Mouse (Mus musculus) heart, embryonic 11.5 days (tissue): ENCODE results near the gene Apbb2. TPM values are rescaled to one million over a fixed set of nuclear protein-coding genes. Genes with fewer than 3 reads are reported as not detected.
A peak's percentile ranks its signal among the peaks of the same experiment; 100 is the strongest.

Experiments
- ATAC-seq: fragments of 200-750 bp; cut with Nextera tagmentation; replicated peaks from 2 replicates; pipeline ENCODE4 v1.8.0; 2017; ENCODE audit warnings: moderate library complexity; ENCODE audit not compliant: insufficient number of reproducible peaks, low FRiP score, low TSS enrichment
- H3K27ac ChIP-seq: fragments of 300-500 bp; sonication (generic); 2 replicates; pipeline ENCODE4 v1.5.1; 2014; ENCODE audit warnings: mild to moderate bottlenecking, low read depth, low read length
- H3K27me3 ChIP-seq: fragments of 300-500 bp; sonication (generic); 2 replicates; pipeline ENCODE4 v1.6.1; 2014; ENCODE audit warnings: mild to moderate bottlenecking, low read length, mixed read lengths; ENCODE audit not compliant: control insufficient read depth, insufficient read depth
- H3K36me3 ChIP-seq: fragments of 300-500 bp; sonication (generic); 2 replicates; pipeline ENCODE4 v1.6.1; 2014; ENCODE audit warnings: mild to moderate bottlenecking, low read length, moderate library complexity, mixed read lengths; ENCODE audit not compliant: control insufficient read depth, insufficient read depth
- H3K4me1 ChIP-seq: fragments of 300-500 bp; sonication (generic); 2 replicates; pipeline ENCODE4 v1.6.1; 2014; ENCODE audit warnings: low read length; ENCODE audit not compliant: control insufficient read depth, insufficient read depth
- H3K4me2 ChIP-seq: fragments of 300-500 bp; sonication (generic); 2 replicates; pipeline ENCODE4 v1.6.1; 2014; ENCODE audit warnings: mild to moderate bottlenecking, moderate library complexity
- H3K4me3 ChIP-seq: fragments of 300-500 bp; sonication (generic); 2 replicates; pipeline ENCODE4 v1.5.1; 2014; ENCODE audit warnings: low read depth, low read length
- H3K9ac ChIP-seq: fragments of 300-500 bp; sonication (generic); 2 replicates; pipeline ENCODE4 v1.6.1; 2014; ENCODE audit warnings: mild to moderate bottlenecking, low read depth, low read length, moderate library complexity
- H3K9me3 ChIP-seq: fragments of 300-500 bp; sonication (generic); replicated peaks from 2 replicates; pipeline ENCODE4 v1.6.1; 2016; ENCODE audit warnings: low read length; ENCODE audit not compliant: control insufficient read depth
- WGBS: fragments of 180-500 bp; shearing (Covaris S2); extraction: QIAGEN DNeasy Blood & Tissue Kit; methylation state at CpG from one replicate; pipeline ENCODE4 v1.1.7; 2014; ENCODE audit not compliant: insufficient replicate concordance; 5-methylcytosine and 5-hydroxymethylcytosine counted together
- polyA plus RNA-seq: library from polyadenylated mRNA; unstranded; fragments of >200 nt; fragmentation: Nextera tagmentation; extraction: Ambion mirVana; gene quantifications from 2 replicates; pipeline ENCODE4 v1.2.1, GENCODE M21; 2014

Apbb2 gene
- polyA plus RNA-seq, 1 experiment from 2014 or later: 25.9 TPM

- peaks cover 17% of the 10 kb centered on the region for H3K4me1 ChIP-seq
- no peak overlapping the region for H3K9ac ChIP-seq
- H3K27ac ChIP-seq: no peak overlapping the region
- no peak overlapping the region for H3K4me2 ChIP-seq
- H3K4me3 ChIP-seq: no peak overlapping the region
- H3K9me3 ChIP-seq: no peaks in the 10 kb centered on the region
- no peak for ATAC-seq
- H3K27me3 ChIP-seq: no peaks in the 10 kb centered on the region
- H3K36me3 ChIP-seq: no peaks in the 10 kb centered on the region
- 80% methylated on average over 7 of the region's 7 CpGs for WGBS
Measured at GRCm38 (mm10) chr5:66529631-66530030, 89.0 kb downstream of the Apbb2 start.

GRCm38 (mm10) chr5:66528567-66528966 is 90.0 kb downstream of the Apbb2 start:
- no peaks in the 10 kb centered on the region for H3K9me3 ChIP-seq
- H3K27ac ChIP-seq: peak overlapping the region; percentile 52
- 0 out of 2 replicates have a peak overlapping the region, but pooled peaks have one; percentile 3 for H3K9ac ChIP-seq
- no peak overlapping the region for H3K4me2 ChIP-seq
- H3K4me1 ChIP-seq: peaks cover 22% of the 10 kb centered on the region
- no peaks in the 10 kb centered on the region for H3K36me3 ChIP-seq
- H3K27me3 ChIP-seq: no peaks in the 10 kb centered on the region
- WGBS: 36% methylated on average over 7 of the region's 7 CpGs
- no peak for ATAC-seq
- H3K4me3 ChIP-seq: no peak overlapping the region

GRCm38 (mm10) chr5:66527090-66527489 is 91.5 kb downstream of the Apbb2 start:
- peaks cover 20% of the 10 kb centered on the region for H3K4me1 ChIP-seq
- H3K27ac ChIP-seq: no peak overlapping the region
- no peaks in the 10 kb centered on the region for H3K27me3 ChIP-seq
- no peak overlapping the region for H3K4me3 ChIP-seq
- H3K4me2 ChIP-seq: no peak overlapping the region
- WGBS: 74% methylated on average over 8 of the region's 8 CpGs
- ATAC-seq: no peak
- H3K9me3 ChIP-seq: no peaks in the 10 kb centered on the region
- no peak overlapping the region for H3K9ac ChIP-seq
- no peaks in the 10 kb centered on the region for H3K36me3 ChIP-seq

GRCm38 (mm10) chr5:66525002-66525401 is 93.6 kb downstream of the Apbb2 start:
- H3K9ac ChIP-seq: no peak overlapping the region
- peaks cover 14% of the 10 kb centered on the region for H3K4me1 ChIP-seq
- ATAC-seq: no peak
- H3K36me3 ChIP-seq: no peaks in the 10 kb centered on the region
- no peaks in the 10 kb centered on the region for H3K9me3 ChIP-seq
- no peaks in the 10 kb centered on the region for H3K27me3 ChIP-seq
- no peak overlapping the region for H3K4me3 ChIP-seq
- peak overlapping the region; percentile 57; the same call in 1 of the 2 replicates for H3K27ac ChIP-seq
- H3K4me2 ChIP-seq: no peak overlapping the region
- WGBS: 74% methylated on average over 4 of the region's 4 CpGs

- Histone ChIP-seq H3K4me1 (peaks cover 14% of the 10 kb centered on the region), H3K4me2 (peak overlapping the region; percentile 42), H3K4me3 (no peak overlapping the region), H3K27ac (peak overlapping the region; percentile 58), H3K9ac (no peak overlapping the region), H3K36me3 (no peaks in the 10 kb centered on the region), H3K9me3 (no peaks in the 10 kb centered on the region), H3K27me3 (no peaks in the 10 kb centered on the region)
- WGBS: 41% methylated on average over 16 of the region's 16 CpGs
- no peak; the same call in 1 of the 2 replicates for ATAC-seq
Measured at GRCm38 (mm10) chr5:66523681-66524503, 94.7 kb downstream of the Apbb2 start.

- Histone ChIP-seq H3K4me2 (no peak overlapping the region), H3K9ac (no peak overlapping the region), H3K4me1 (peaks cover 14% of the 10 kb centered on the region), H3K27ac (no peak overlapping the region), H3K27me3 (no peaks in the 10 kb centered on the region), H3K9me3 (no peaks in the 10 kb centered on the region), H3K4me3 (no peak overlapping the region), H3K36me3 (no peaks in the 10 kb centered on the region)
- no peak for ATAC-seq
- WGBS: 73% methylated on average over 2 of the region's 2 CpGs
Measured at GRCm38 (mm10) chr5:66521250-66521649, 97.3 kb downstream of the Apbb2 start.

- no peaks in the 10 kb centered on the region for H3K9me3 ChIP-seq
- no peaks in the 10 kb centered on the region for H3K36me3 ChIP-seq
- no peak overlapping the region for H3K4me3 ChIP-seq
- peaks cover 14% of the 10 kb centered on the region for H3K4me1 ChIP-seq
- no peak overlapping the region for H3K27ac ChIP-seq
- H3K9ac ChIP-seq: no peak overlapping the region
- WGBS: 77% methylated on average over 5 of the region's 5 CpGs
- no peak for ATAC-seq
- H3K27me3 ChIP-seq: no peaks in the 10 kb centered on the region
- H3K4me2 ChIP-seq: no peak overlapping the region
Measured at GRCm38 (mm10) chr5:66519511-66519910, 99.1 kb downstream of the Apbb2 start.

- H3K4me3 ChIP-seq: no peak overlapping the region
Measured at GRCm38 (mm10) chr5:66518411-66519006, 100.1 kb downstream of the Apbb2 start.

More at GRCm38 (mm10) chr5:66518411-66519006, 100.1 kb downstream of the Apbb2 start:
- Histone ChIP-seq H3K36me3 (no peaks in the 10 kb centered on the region), H3K4me1 (peaks cover 7% of the 10 kb centered on the region), H3K27me3 (no peaks in the 10 kb centered on the region), H3K27ac (no peak overlapping the region), H3K4me2 (peak overlapping the region; percentile 51), H3K9me3 (no peaks in the 10 kb centered on the region), H3K9ac (no peak overlapping the region)
- 0 out of 2 replicates have a peak, but pooled peaks have one; percentile 26 for ATAC-seq
- WGBS: 31% methylated on average over 14 of the region's 14 CpGs
